Mouse (Mus musculus): Measurements from ENCODE around the gene Ckap2. TPM values are rescaled to one million over a fixed set of nuclear protein-coding genes. Genes with fewer than 3 reads are reported as not detected.

Ckap2 gene
- polyA plus RNA-seq (2021; fragmentation: Nextera tagmentation): 0.33 and 0.56 TPM in 2 replicates
- long read RNA-seq, experiment 1, partial matches to known transcripts: 0 of 1 reads
- long read RNA-seq, experiment 1, other reads (novel, unspliced or antisense): 0 of 1 reads
- long read RNA-seq, experiment 2, partial matches to known transcripts: 0 of 2 reads
- long read RNA-seq, experiment 2, other reads (novel, unspliced or antisense): 0 of 2 reads

GRCm38 (mm10) chr8:22185431-22186397 lies at the start of gene Ckap2:
TSS of gene Ckap2 (minus strand) at chr8:22185819.

GRCm38 (mm10) chr8:22227061-22227877 lies 41.6 kb upstream of the Ckap2 start, which contains the start of gene Thsd1:
TSS of gene Thsd1 (plus strand) at chr8:22227313.

GRCm38 (mm10) chr8:22192660-22193431 lies 7.2 kb upstream of the Ckap2 start, which contains the start of gene Vps36:
TSS of gene Vps36 (plus strand) at chr8:22192809.

GRCm38 (mm10) chr8:22166080-22166603 lies 19.5 kb downstream of the Ckap2 start, which contains the start of gene Nek3:
TSS of gene Nek3 (minus strand) at chr8:22166435.

GRCm38 (mm10) chr8:22124220-22125152 lies 61.1 kb downstream of the Ckap2 start, which contains the start of gene Nek5:
TSS of gene Nek5 (minus strand) at chr8:22125053.

Other genes with a start within 250 kb of the Ckap2 start
- gene Defb35, start 247.5 kb downstream of the Ckap2 start, polyA plus RNA-seq (2021; fragmentation: Nextera tagmentation): not detected in 2 replicates
- not detected in 2 replicates for gene Defb13, start 239.1 kb downstream of the Ckap2 start, polyA plus RNA-seq (2021; fragmentation: Nextera tagmentation)
- not detected in 2 replicates for gene Fam90a1a, start 227.1 kb downstream of the Ckap2 start, polyA plus RNA-seq (2021; fragmentation: Nextera tagmentation)
- not detected in 2 replicates for gene Ccdc70, start 216.0 kb downstream of the Ckap2 start, polyA plus RNA-seq (2021; fragmentation: Nextera tagmentation)
- gene Atp7b, start 125.5 kb downstream of the Ckap2 start, polyA plus RNA-seq (2021; fragmentation: Nextera tagmentation): 0.63 and 0.93 TPM in 2 replicates
- 7.8 and 12.3 TPM in 2 replicates for gene Alg11, start 125.1 kb downstream of the Ckap2 start, polyA plus RNA-seq (2021; fragmentation: Nextera tagmentation)
- gene Nek5, start 60.8 kb downstream of the Ckap2 start, polyA plus RNA-seq (2021; fragmentation: Nextera tagmentation): 0.70 and 2.5 TPM in 2 replicates
- 1.2 and 1.3 TPM in 2 replicates for gene Nek3, start 19.4 kb downstream of the Ckap2 start, polyA plus RNA-seq (2021; fragmentation: Nextera tagmentation)
- 10.8 and 11.8 TPM in 2 replicates for gene Vps36, start 7.0 kb upstream of the Ckap2 start, polyA plus RNA-seq (2021; fragmentation: Nextera tagmentation)
- gene Thsd1, start 41.5 kb upstream of the Ckap2 start, polyA plus RNA-seq (2021; fragmentation: Nextera tagmentation): 1.6 and 2.1 TPM in 2 replicates
- not detected in 2 replicates for gene Tpte, start 97.6 kb upstream of the Ckap2 start, polyA plus RNA-seq (2021; fragmentation: Nextera tagmentation)
- 3.1 and 4.4 TPM in 2 replicates for gene Slc25a15, start 212.8 kb upstream of the Ckap2 start, polyA plus RNA-seq (2021; fragmentation: Nextera tagmentation)
- 41.5 and 45.2 TPM in 2 replicates for gene Mrps31, start 225.5 kb upstream of the Ckap2 start, polyA plus RNA-seq (2021; fragmentation: Nextera tagmentation)

Data from layer of hippocampus, adult 6 months (tissue).